Mouse (Mus musculus) thymus, adult 2 months (tissue): Measurements from ENCODE around the gene Trim37. TPM values are rescaled to one million over a fixed set of nuclear protein-coding genes. Genes with fewer than 3 reads are reported as not detected.
"Not testable (repeated sequence)": the region's sequence is repeated elsewhere in the genome, so short reads cannot be mapped to it uniquely, and the experiment has no call there.

Experiments
- DNase-seq: peaks from one replicate; pipeline ENCODE4 v3.0.0; 2021
- H3K27ac ChIP-seq: fragments of 200-500 bp; 2 replicates; pipeline ENCODE4 v1.5.1; 2012; ENCODE audit warnings: low read length, control low read depth; ENCODE audit not compliant: control insufficient read depth, insufficient read depth
- H3K27me3 ChIP-seq: fragments of 200-500 bp; 2 replicates; pipeline ENCODE4 v1.6.1; 2012; ENCODE audit warnings: mild to moderate bottlenecking, low read length, moderate library complexity, mixed read lengths; ENCODE audit not compliant: control insufficient read depth, insufficient read depth
- H3K36me3 ChIP-seq: fragments of 200-500 bp; 2 replicates; pipeline ENCODE4 v1.6.1; 2012; ENCODE audit warnings: mild to moderate bottlenecking, low read length, moderate library complexity; ENCODE audit not compliant: control insufficient read depth, insufficient read depth
- H3K4me1 ChIP-seq: fragments of 200-500 bp; replicated peaks from 2 replicates; pipeline ENCODE4 v1.6.1; 2012; ENCODE audit warnings: low read length; ENCODE audit not compliant: control insufficient read depth, insufficient read depth
- H3K4me3 ChIP-seq: fragments of 200-500 bp; 2 replicates; pipeline ENCODE4 v1.5.1; 2012; ENCODE audit warnings: mild to moderate bottlenecking, low read length, control low read depth, moderate library complexity; ENCODE audit not compliant: control insufficient read depth, insufficient read depth
- CTCF ChIP-seq: fragments of 200-500 bp; IDR thresholded peaks from 2 replicates; pipeline ENCODE4 v1.5.1; 2012; ENCODE audit warnings: mild to moderate bottlenecking, control low read depth, low read length, moderate library complexity, borderline replicate concordance; ENCODE audit not compliant: control insufficient read depth, poor library complexity, insufficient read depth; ENCODE audit errors: extremely low read depth
- POLR2A ChIP-seq: fragments of 200-500 bp; IDR thresholded peaks from 2 replicates; pipeline ENCODE4 v1.6.1; 2012; ENCODE audit warnings: mild to moderate bottlenecking, low read length, control low read depth, moderate library complexity; ENCODE audit not compliant: control insufficient read depth, poor library complexity, insufficient read depth; ENCODE audit errors: extremely low read depth
- WGBS: fragments of 180-500 bp; shearing (Covaris S2); methylation state at CpG from one replicate; pipeline ENCODE4 v1.1.7; 2018; 5-methylcytosine and 5-hydroxymethylcytosine counted together
- polyA plus RNA-seq: library from polyadenylated mRNA; depleted of rRNA; stranded (reverse); fragments of >200 nt; gene quantifications from 2 replicates; pipeline ENCODE4 v1.2.3, GENCODE M21; 2012

Trim37 gene
- polyA plus RNA-seq, 1 experiment, result 5.2 TPM

GRCm38 (mm10) chr11:87247494-87247866, 120.6 kb downstream of the Trim37 start:
- Histone ChIP-seq H3K36me3 (no peaks in the 10 kb centered on the region), H3K4me1 (peaks cover 48% of the 10 kb centered on the region), H3K27me3 (no peaks in the 10 kb centered on the region), H3K27ac (no peak overlapping the region), H3K4me3 (no peak overlapping the region)
- WGBS, result 95% methylated on average over 5 of the region's 5 CpGs
- no peak for TF ChIP-seq CTCF
- TF ChIP-seq POLR2A, result no peak
- DNase-seq, result no peak

GRCm38 (mm10) chr11:87250132-87250531, 123.3 kb downstream of the Trim37 start:
- 81% methylated on average over 6 of the region's 6 CpGs for WGBS
- Histone ChIP-seq H3K27me3 (no peaks in the 10 kb centered on the region), H3K36me3 (no peaks in the 10 kb centered on the region), H3K27ac (peak overlapping the region; percentile 40; the same call in 1 of the 2 replicates), H3K4me3 (no peak overlapping the region), H3K4me1 (peaks cover 42% of the 10 kb centered on the region)
- no peak for TF ChIP-seq POLR2A
- no peak for TF ChIP-seq CTCF
- no peak for DNase-seq

- 99% methylated on average over 6 of the region's 6 CpGs for WGBS
- H3K27ac ChIP-seq, result no peak overlapping the region
- H3K27me3 ChIP-seq, result no peaks in the 10 kb centered on the region
- H3K4me3 ChIP-seq, result no peak overlapping the region
- DNase-seq, result no peak
- no peaks in the 10 kb centered on the region for H3K36me3 ChIP-seq
- H3K4me1 ChIP-seq, result peaks cover 20% of the 10 kb centered on the region
- TF ChIP-seq CTCF (no peak), POLR2A (no peak)
Measured at GRCm38 (mm10) chr11:87253294-87253693, 126.4 kb downstream of the Trim37 start.

DNA sequence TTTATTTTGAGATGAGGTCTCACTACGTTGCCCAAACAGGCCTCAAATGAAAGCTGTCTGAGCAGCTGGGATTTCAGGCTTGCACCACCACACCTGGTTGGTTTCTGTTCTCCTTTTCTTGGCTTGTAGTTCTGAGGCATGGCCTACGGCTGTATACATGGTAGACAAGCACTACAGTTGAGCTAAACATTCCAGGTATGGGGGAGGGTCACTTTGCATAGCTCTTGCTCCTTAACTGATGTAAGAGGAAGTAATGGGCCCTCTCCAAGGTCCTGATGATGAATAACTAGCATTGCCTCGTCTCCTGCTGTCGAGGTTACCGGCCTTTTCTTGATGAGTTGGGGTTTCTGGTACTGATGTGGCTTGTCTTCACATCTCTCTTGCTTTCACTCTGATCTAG, 127.3 kb downstream of the Trim37 start:
- Histone ChIP-seq H3K4me3 (no peak overlapping the region), H3K27ac (no peak overlapping the region), H3K27me3 (no peaks in the 10 kb centered on the region), H3K4me1 (peaks cover 21% of the 10 kb centered on the region), H3K36me3 (no peaks in the 10 kb centered on the region)
- WGBS, result 39% methylated on average over 5 of the region's 5 CpGs
- no peak for DNase-seq
- TF ChIP-seq POLR2A (no peak), CTCF (no peak)

DNA sequence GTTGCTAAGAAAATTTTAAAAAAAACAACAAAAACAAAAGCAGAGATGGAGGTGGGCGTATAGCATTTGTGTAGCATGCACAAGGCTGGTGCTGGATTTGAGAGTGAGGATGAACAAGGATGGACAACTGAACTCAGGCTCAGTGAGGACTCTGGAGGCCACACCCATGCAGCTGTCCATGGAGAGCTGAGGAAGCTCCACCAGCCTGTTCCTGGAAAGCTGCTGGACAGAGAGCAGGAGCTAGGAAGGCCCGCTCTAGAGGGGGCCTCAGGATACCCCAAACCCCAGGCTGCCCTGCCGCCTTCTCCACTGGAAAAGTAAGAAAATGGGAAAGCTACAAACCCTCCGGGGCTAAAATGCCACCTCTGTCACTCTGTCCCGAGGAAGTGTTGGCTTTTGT, 130.4 kb downstream of the Trim37 start:
- no peak for DNase-seq
- H3K27me3 ChIP-seq, result no peaks in the 10 kb centered on the region
- no peak overlapping the region for H3K4me3 ChIP-seq
- H3K36me3 ChIP-seq, result no peaks in the 10 kb centered on the region
- WGBS, result 98% methylated on average over 5 of the region's 5 CpGs
- TF ChIP-seq POLR2A (no peak), CTCF (no peak)
- no peak overlapping the region for H3K27ac ChIP-seq
- H3K4me1 ChIP-seq, result peaks cover 20% of the 10 kb centered on the region

DNA sequence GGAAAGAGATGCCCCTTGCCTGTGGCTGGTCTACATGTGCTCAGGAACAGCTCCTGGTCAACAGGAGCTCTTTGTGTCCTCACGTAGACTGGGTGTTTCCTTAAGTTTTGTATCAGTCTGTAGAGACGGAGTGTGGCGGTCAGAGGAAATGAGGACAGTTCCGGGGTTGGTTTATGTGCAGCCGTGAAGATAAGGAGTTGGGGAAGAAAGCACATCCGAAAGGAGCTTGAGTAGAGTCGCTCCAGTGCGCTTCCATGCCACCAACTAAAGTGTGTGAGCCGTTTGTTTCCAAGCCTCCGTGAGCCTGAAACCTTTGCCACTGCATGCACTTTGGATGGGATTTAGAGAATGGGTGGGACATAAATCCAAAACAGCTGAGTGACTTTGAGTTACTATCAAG, 132.9 kb downstream of the Trim37 start:
- 31% methylated on average over 10 of the region's 10 CpGs for WGBS

GRCm38 (mm10) chr11:87261705-87262104, 134.8 kb downstream of the Trim37 start:
- not testable (repeated sequence) for H3K4me3 ChIP-seq, H3K27ac ChIP-seq, H3K27me3 ChIP-seq, H3K36me3 ChIP-seq, DNase-seq
- 91% methylated on average over 4 of the region's 4 CpGs for WGBS
- peaks cover 24% of the 10 kb centered on the region for H3K4me1 ChIP-seq

More for the DNA sequence above, 132.9 kb downstream of the Trim37 start:
- Histone ChIP-seq H3K27me3 (no peaks in the 10 kb centered on the region), H3K4me1 (peaks cover 24% of the 10 kb centered on the region), H3K36me3 (no peaks in the 10 kb centered on the region), H3K27ac (peak overlapping the region; percentile 64; the same call in 1 of the 2 replicates), H3K4me3 (peak overlapping the region; percentile 19; the same call in 1 of the 2 replicates)
- no peak for DNase-seq
- TF ChIP-seq POLR2A, result no peak
- no peak for TF ChIP-seq CTCF
